Comparison of ENCODE assay signal across 18 mouse cellular contexts in genomic region chr12:21141691-21142300, GRCm38 (mm10).
DNase-seq lines count a peak whose midpoint lies in the region; TF ChIP-seq lines count a peak whose summit lies in the region.
"Had no signal": no experiment of that assay in that cellular context is flagged by ENCODE, and none has a peak within 500 bp of the region (broad histone marks: within the 10 kb centered on the region; RNA-seq: fewer than 3 reads in every experiment).

No protein-coding gene starts in this region.

- no peak for TF ChIP-seq CTCF in left cerebral cortex, adult 2 months (IDR thresholded peaks at IDR 0.05)
- TF ChIP-seq CTCF in small intestine, adult 2 months (IDR thresholded peaks at IDR 0.05; ENCODE audit: extremely low read depth, insufficient read length, insufficient replicate concordance, low read depth, low read length) = no peak
- TF ChIP-seq CTCF in thymus, adult 2 months (IDR thresholded peaks at IDR 0.05; ENCODE audit: borderline replicate concordance, control insufficient read depth, extremely low read depth, insufficient read depth, low read length, poor library complexity) = no peak

- TF ChIP-seq POLR2A in small intestine, adult 2 months (IDR thresholded peaks at IDR 0.05; ENCODE audit: low read depth, low read length) = no peak
- TF ChIP-seq POLR2A in thymus, adult 2 months (IDR thresholded peaks at IDR 0.05; ENCODE audit: control insufficient read depth, extremely low read depth, insufficient read depth, low read length, poor library complexity) = no peak

- DNase-seq in left cerebral cortex, adult 2 months (ENCODE audit: extremely low spot score in 1 of 2, low spot score in 2 of 2) = no peak
- no peak for DNase-seq in left cerebral cortex, postnatal 36 days (ENCODE audit: low spot score in 2 of 2)
- peak; percentile 86 for DNase-seq in cerebellum, adult 11-12 months
- peak; percentile 90 for DNase-seq in cerebellum, adult 9-10 months
- DNase-seq in kidney, adult 9 months = no peak
- DNase-seq in thymus, adult 2 months = no peak
- DNase-seq: gastrocnemius, postnatal 36 days; heart, postnatal 10 days; kidney, postnatal 36 days; layer of hippocampus, adult 9-11 months; lung, adult 18-20 months; lung, postnatal 14 days; right cerebral cortex, postnatal 14 days had no signal

- no peaks in the 10 kb centered on the region for H3K36me3 ChIP-seq in small intestine, adult 2 months (ENCODE audit: control insufficient read depth, insufficient read depth, low read length)
- H3K36me3 ChIP-seq in thymus, adult 2 months (ENCODE audit: control insufficient read depth, insufficient read depth, low read length) = no peaks in the 10 kb centered on the region
- H3K36me3 ChIP-seq: hindbrain, embryonic 12.5 days; neural tube, embryonic 15.5 days had no signal

- H3K4me1 ChIP-seq in small intestine, adult 2 months (ENCODE audit: control insufficient read depth, insufficient read depth, insufficient read length, low read length) = peaks cover 43% of the 10 kb centered on the region
- no peaks in the 10 kb centered on the region for H3K4me1 ChIP-seq in thymus, adult 2 months (replicated peaks; ENCODE audit: control insufficient read depth, insufficient read depth, low read length)

- H3K27ac ChIP-seq in left cerebral cortex, adult 2 months = peak overlapping the region; percentile 75
- H3K27ac ChIP-seq in small intestine, adult 2 months (ENCODE audit: insufficient read depth, low read depth, low read length) = peak overlapping the region; percentile 5; the same call in 1 of the 2 replicates
- H3K27ac ChIP-seq in thymus, adult 2 months (ENCODE audit: control insufficient read depth, insufficient read depth, low read length) = no peak overlapping the region
- H3K27ac ChIP-seq: forebrain, embryonic 12.5 days; hindbrain, embryonic 12.5 days; limb, embryonic 12.5 days; neural tube, embryonic 15.5 days had no signal

- H3K4me3 ChIP-seq in left cerebral cortex, adult 2 months = no peak overlapping the region
- no peak overlapping the region for H3K4me3 ChIP-seq in small intestine, adult 2 months (ENCODE audit: low read depth, low read length)
- H3K4me3 ChIP-seq in thymus, adult 2 months (ENCODE audit: control insufficient read depth, insufficient read depth, low read length) = no peak overlapping the region
- H3K4me3 ChIP-seq: forebrain, embryonic 12.5 days; hindbrain, embryonic 12.5 days; limb, embryonic 12.5 days; neural tube, embryonic 15.5 days had no signal

- intact Hi-C loops in left cerebral cortex, adult 2 months (cut with DNase I) = loop anchor here (2.0 kb wide), 1 partner anchor 23 kb away; no protein-coding TSS in a partner anchor
- intact Hi-C loops in left cerebral cortex, postnatal 36 days (cut with DNase I) = loop anchor here (5.0 kb wide), 1 partner anchor 61 kb away; no protein-coding TSS in a partner anchor

- no peaks in the 10 kb centered on the region for H3K27me3 ChIP-seq in small intestine, adult 2 months (ENCODE audit: control insufficient read depth, insufficient read depth, low read length)
- H3K27me3 ChIP-seq in thymus, adult 2 months (ENCODE audit: control insufficient read depth, insufficient read depth, low read length) = no peaks in the 10 kb centered on the region
- H3K27me3 ChIP-seq: forebrain, embryonic 12.5 days; hindbrain, embryonic 12.5 days; limb, embryonic 12.5 days; neural tube, embryonic 15.5 days had no signal

- WGBS in small intestine, adult 2 months = 71% methylated on average over 5 of the region's 5 CpGs
- 89% methylated on average over 5 of the region's 5 CpGs for WGBS in thymus, adult 2 months

Comparison
In these comparisons a context has a peak if more than half of its experiments do, and no peak if none do; other contexts are left out.
1. DNase-seq: peak in cerebellum, adult 11-12 months (single experiment) and cerebellum, adult 9-10 months (single experiment); none in left cerebral cortex, adult 2 months (0 of 2), left cerebral cortex, postnatal 36 days (0 of 2), kidney, adult 9 months (single experiment) and thymus, adult 2 months (single experiment).